Mouse (Mus musculus): Measurements from ENCODE around the gene Atrn. TPM values are rescaled to one million over a fixed set of nuclear protein-coding genes. Genes with fewer than 3 reads are reported as not detected.

Gene Atrn
- polyA plus RNA-seq, 2 experiments: 2.5 to 3.2 TPM

- no peak for ATAC-seq (ENCODE audit: insufficient read depth)
- H3K27me3 ChIP-seq (ENCODE audit: control insufficient read depth, insufficient read depth, low read length): peaks cover 20% of the 10 kb centered on the region
- H3K4me2 ChIP-seq (ENCODE audit: low read depth): no peak overlapping the region
- TF ChIP-seq CTCF (IDR thresholded peaks at IDR 0.05; ENCODE audit: low read depth) (no peak), EP300 (IDR thresholded peaks at IDR 0.05; ENCODE audit: low read depth) (no peak)
- H3K36me3 ChIP-seq (replicated peaks; ENCODE audit: control insufficient read depth, insufficient read depth, low read depth): no peaks in the 10 kb centered on the region
- no peak overlapping the region for H3K9ac ChIP-seq (replicated peaks)
- H3K4me1 ChIP-seq (replicated peaks; ENCODE audit: control insufficient read depth in 2 of 2, insufficient read depth in 2 of 2, low read length in 1 of 2): no peaks in the 10 kb centered on the region
- DNase-seq (ENCODE audit: low read depth in 3 of 3, low spot score in 3 of 3): no peak
- 47% methylated on average over 6 of the region's 6 CpGs for whole genome bisulfite sequencing (ENCODE audit: insufficient replicate concordance)
- no peak overlapping the region for H3K27ac ChIP-seq
- no peak overlapping the region for H3K4me3 ChIP-seq (ENCODE audit: insufficient read depth in 1 of 2, low read depth in 2 of 2, low read length in 2 of 2)
- no peaks in the 10 kb centered on the region for H3K9me3 ChIP-seq (ENCODE audit: control insufficient read depth, low read length)
Measured at GRCm38 (mm10) chr2:131067481-131067880, 161.2 kb downstream of the Atrn start.

- Histone ChIP-seq H3K27ac (no peak overlapping the region), H3K4me3 (ENCODE audit: insufficient read depth in 1 of 2, low read depth in 2 of 2, low read length in 2 of 2) (no peak overlapping the region), H3K4me1 (replicated peaks; ENCODE audit: control insufficient read depth in 2 of 2, insufficient read depth in 2 of 2, low read length in 1 of 2) (no peaks in the 10 kb centered on the region), H3K4me2 (ENCODE audit: low read depth) (no peak overlapping the region), H3K36me3 (replicated peaks; ENCODE audit: control insufficient read depth, insufficient read depth, low read depth) (no peaks in the 10 kb centered on the region), H3K9ac (replicated peaks) (no peak overlapping the region), H3K27me3 (ENCODE audit: control insufficient read depth, insufficient read depth, low read length) (no peaks in the 10 kb centered on the region; the same call in 1 of the 2 replicates), H3K9me3 (ENCODE audit: control insufficient read depth, low read length) (no peaks in the 10 kb centered on the region)
- TF ChIP-seq EP300 (IDR thresholded peaks at IDR 0.05; ENCODE audit: low read depth) (no peak), CTCF (IDR thresholded peaks at IDR 0.05; ENCODE audit: low read depth) (no peak)
- DNase-seq (ENCODE audit: low read depth in 3 of 3, low spot score in 3 of 3) (no peak), ATAC-seq (ENCODE audit: insufficient read depth) (no peak)
- 62% methylated on average over 10 of the region's 10 CpGs for WGBS (ENCODE audit: insufficient replicate concordance)
Measured at GRCm38 (mm10) chr2:131072536-131072935, 166.2 kb downstream of the Atrn start.

Small RNA genes lying within 50 kb of the gene (microRNA-seq; reads per million reads assigned to microRNA genes)
- not detected for gene Mir6973b

Other genes with a start within 250 kb of the Atrn start
- 12.8 and 27.9 TPM in 2 replicates for gene Ddrgk1, start 241.8 kb upstream of the Atrn start, polyA plus RNA-seq (2012; rRNA removed)
- 34.6 and 35.4 TPM in 2 replicates for gene Ddrgk1, start 241.8 kb upstream of the Atrn start, polyA plus RNA-seq (2014; fragmentation: Nextera tagmentation; extraction: Ambion mirVana)
- gene Itpa, start 238.9 kb upstream of the Atrn start, polyA plus RNA-seq (2012; rRNA removed): 35.0 and 35.7 TPM in 2 replicates
- gene Itpa, start 238.9 kb upstream of the Atrn start, polyA plus RNA-seq (2014; fragmentation: Nextera tagmentation; extraction: Ambion mirVana): 50.6 and 51.4 TPM in 2 replicates
- gene Slc4a11, start 209.0 kb upstream of the Atrn start, polyA plus RNA-seq (2012; rRNA removed): 0.09 and 0.12 TPM in 2 replicates
- 0.14 TPM in 1 of 2 replicates, not detected in the other for gene Slc4a11, start 209.0 kb upstream of the Atrn start, polyA plus RNA-seq (2014; fragmentation: Nextera tagmentation; extraction: Ambion mirVana)
- 3.9 and 4.4 TPM in 2 replicates for gene 4930402H24Rik, start 89 bp upstream of the Atrn start, polyA plus RNA-seq (2012; rRNA removed)
- 6.9 and 8.6 TPM in 2 replicates for gene 4930402H24Rik, start 89 bp upstream of the Atrn start, polyA plus RNA-seq (2014; fragmentation: Nextera tagmentation; extraction: Ambion mirVana)
- gene Gfra4, start 136.6 kb downstream of the Atrn start, polyA plus RNA-seq (2012; rRNA removed): 0.16 and 0.40 TPM in 2 replicates
- 0.10 and 0.15 TPM in 2 replicates for gene Gfra4, start 136.6 kb downstream of the Atrn start, polyA plus RNA-seq (2014; fragmentation: Nextera tagmentation; extraction: Ambion mirVana)
- gene Adam33, start 157.3 kb downstream of the Atrn start, polyA plus RNA-seq (2012; rRNA removed): 0.31 and 0.67 TPM in 2 replicates
- gene Adam33, start 157.3 kb downstream of the Atrn start, polyA plus RNA-seq (2014; fragmentation: Nextera tagmentation; extraction: Ambion mirVana): 0.17 and 0.43 TPM in 2 replicates
- gene Siglec1, start 180.3 kb downstream of the Atrn start, polyA plus RNA-seq (2012; rRNA removed): 0.93 and 1.0 TPM in 2 replicates
- gene Siglec1, start 180.3 kb downstream of the Atrn start, polyA plus RNA-seq (2014; fragmentation: Nextera tagmentation; extraction: Ambion mirVana): 0.70 and 0.78 TPM in 2 replicates
- gene Hspa12b, start 220.8 kb downstream of the Atrn start, polyA plus RNA-seq (2012; rRNA removed): 1.6 and 2.1 TPM in 2 replicates
- 0.71 and 0.76 TPM in 2 replicates for gene Hspa12b, start 220.8 kb downstream of the Atrn start, polyA plus RNA-seq (2014; fragmentation: Nextera tagmentation; extraction: Ambion mirVana)
- gene Gm11037, start 227.0 kb downstream of the Atrn start, polyA plus RNA-seq (2012; rRNA removed): not detected in 2 replicates
- gene Gm11037, start 227.0 kb downstream of the Atrn start, polyA plus RNA-seq (2014; fragmentation: Nextera tagmentation; extraction: Ambion mirVana): not detected in 2 replicates

Measured in liver, embryonic 14.5 days (tissue).